Mouse (Mus musculus): ENCODE data around the gene Grhl1. TPM values are rescaled to one million over a fixed set of nuclear protein-coding genes. Genes with fewer than 3 reads are reported as not detected.
"Not testable (repeated sequence)": the region's sequence is repeated elsewhere in the genome, so short reads cannot be mapped to it uniquely, and the experiment has no call there.

Gene Grhl1
- 0.63 and 0.71 TPM in 2 replicates for polyA plus RNA-seq (2012; rRNA removed)

GRCm38 (mm10) chr12:24571523-24572392, at the start of gene Grhl1:
Gene Grhl1 (plus strand): TSS chr12:24572283.
- WGBS, result 3% methylated on average over 64 of the region's 64 CpGs
- peak; percentile 63 for DNase-seq (ENCODE audit: low read depth, low spot score)

- WGBS, result 77% methylated on average over 7 of the region's 7 CpGs
- not testable (repeated sequence) for DNase-seq (ENCODE audit: low read depth, low spot score)
Measured at GRCm38 (mm10) chr12:24525065-24525464, 47.0 kb upstream of the Grhl1 start.

- peak; percentile 6 for DNase-seq (ENCODE audit: low read depth, low spot score)
- WGBS, result 25% methylated on average over 5 of the region's 5 CpGs
Measured at GRCm38 (mm10) chr12:24536390-24536789, 35.7 kb upstream of the Grhl1 start.

- DNase-seq (ENCODE audit: low read depth, low spot score), result no peak
- WGBS, result 87% methylated on average over 2 of the region's 2 CpGs
Measured at GRCm38 (mm10) chr12:24537201-24537600, 34.9 kb upstream of the Grhl1 start.

GRCm38 (mm10) chr12:24537965-24538364, 34.1 kb upstream of the Grhl1 start:
- no peak for DNase-seq (ENCODE audit: low read depth, low spot score)
- WGBS, result 77% methylated on average over 4 of the region's 4 CpGs

GRCm38 (mm10) chr12:24541426-24542154, 30.5 kb upstream of the Grhl1 start:
- no peak for DNase-seq (ENCODE audit: low read depth, low spot score)
- 88% methylated on average over 16 of the region's 16 CpGs for WGBS

- 74% methylated on average over 8 of the region's 8 CpGs for WGBS
- no peak for DNase-seq (ENCODE audit: low read depth, low spot score)
Measured at GRCm38 (mm10) chr12:24547686-24548085, 24.4 kb upstream of the Grhl1 start.

- WGBS, result 96% methylated on average over 6 of the region's 6 CpGs
Measured at GRCm38 (mm10) chr12:24548885-24549284, 23.2 kb upstream of the Grhl1 start.

GRCm38 (mm10) chr12:24552531-24552930, 19.6 kb upstream of the Grhl1 start:
- no peak for DNase-seq (ENCODE audit: low read depth, low spot score)
- WGBS, result 70% methylated on average over 2 of the region's 2 CpGs

More at GRCm38 (mm10) chr12:24548885-24549284, 23.2 kb upstream of the Grhl1 start:
- DNase-seq (ENCODE audit: low read depth, low spot score), result no peak

- 79% methylated on average over 8 of the region's 8 CpGs for WGBS
- DNase-seq (ENCODE audit: low read depth, low spot score), result no peak
Measured at GRCm38 (mm10) chr12:24555976-24556375, 16.1 kb upstream of the Grhl1 start.

GRCm38 (mm10) chr12:24563395-24563960, 8.6 kb upstream of the Grhl1 start:
- DNase-seq (ENCODE audit: low read depth, low spot score), result no peak
- 83% methylated on average over 7 of the region's 7 CpGs for WGBS

- WGBS, result 81% methylated on average over 6 of the region's 6 CpGs
- DNase-seq (ENCODE audit: low read depth, low spot score), result no peak
Measured at GRCm38 (mm10) chr12:24565311-24565710, 6.8 kb upstream of the Grhl1 start.

- DNase-seq (ENCODE audit: low read depth, low spot score), result no peak
- 96% methylated on average over 3 of the region's 3 CpGs for WGBS
Measured at GRCm38 (mm10) chr12:24567606-24568005, 4.5 kb upstream of the Grhl1 start.

- no peak for DNase-seq (ENCODE audit: low read depth, low spot score)
- 3% methylated on average over 48 of the region's 48 CpGs for WGBS
Measured at GRCm38 (mm10) chr12:24572421-24573274, 565 bp downstream of the Grhl1 start.

GRCm38 (mm10) chr12:24573275-24573580, 1.1 kb downstream of the Grhl1 start:
- no peak for DNase-seq (ENCODE audit: low read depth, low spot score)
- 60% methylated on average over 3 of the region's 3 CpGs for WGBS

- 17% methylated on average over 7 of the region's 7 CpGs for WGBS
- no peak for DNase-seq (ENCODE audit: low read depth, low spot score)
Measured at GRCm38 (mm10) chr12:24574870-24575269, 2.8 kb downstream of the Grhl1 start.

- DNase-seq (ENCODE audit: low read depth, low spot score), result no peak
- WGBS, result 90% methylated on average over 1 of the region's 1 CpGs
Measured at GRCm38 (mm10) chr12:24580452-24580851, 8.4 kb downstream of the Grhl1 start.

GRCm38 (mm10) chr12:24580996-24581683, 9.1 kb downstream of the Grhl1 start:
- 86% methylated on average over 14 of the region's 14 CpGs for WGBS

GRCm38 (mm10) chr12:24583653-24584052, 11.6 kb downstream of the Grhl1 start:
- DNase-seq (ENCODE audit: low read depth, low spot score), result no peak
- WGBS, result 87% methylated on average over 3 of the region's 3 CpGs

More at GRCm38 (mm10) chr12:24580996-24581683, 9.1 kb downstream of the Grhl1 start:
- no peak for DNase-seq (ENCODE audit: low read depth, low spot score)
